Mouse (Mus musculus) intestine, embryonic 16.5 days (tissue): ENCODE measurements around the gene Homer3. TPM values are rescaled to one million over a fixed set of nuclear protein-coding genes. Genes with fewer than 3 reads are reported as not detected.
A peak's percentile ranks its signal among the peaks of the same experiment; 100 is the strongest.

Source experiments
- ATAC-seq: fragments of 200-750 bp; cut with Nextera tagmentation; 2 replicates; pipeline ENCODE4 v1.8.0; 2017; ENCODE audit warnings: moderate TSS enrichment, moderate library complexity
- H3K27ac ChIP-seq: fragments of 300-500 bp; sonication (generic); 2 replicates; pipeline ENCODE4 v1.5.1; 2014; ENCODE audit warnings: mild to moderate bottlenecking, low read length
- H3K27me3 ChIP-seq: fragments of 300-500 bp; sonication (generic); replicated peaks from 2 replicates; pipeline ENCODE4 v1.6.1; 2014; ENCODE audit warnings: low read length, control low read depth, mixed read lengths; ENCODE audit not compliant: control insufficient read depth, insufficient read depth
- H3K36me3 ChIP-seq: fragments of 300-500 bp; sonication (generic); 2 replicates; pipeline ENCODE4 v1.6.1; 2014; ENCODE audit warnings: low read length, control low read depth; ENCODE audit not compliant: control insufficient read depth, insufficient read depth
- H3K4me1 ChIP-seq: fragments of 300-500 bp; sonication (generic); 2 replicates; pipeline ENCODE4 v1.6.1; 2014; ENCODE audit warnings: low read length, control low read depth, mixed read lengths; ENCODE audit not compliant: control insufficient read depth, insufficient read depth
- H3K4me2 ChIP-seq: fragments of 300-500 bp; sonication (generic); 2 replicates; pipeline ENCODE4 v1.6.1; 2014; ENCODE audit warnings: low read depth, low read length, control low read depth
- H3K4me3 ChIP-seq: fragments of 300-500 bp; sonication (generic); 2 replicates; pipeline ENCODE4 v1.5.1; 2014; ENCODE audit warnings: mild to moderate bottlenecking, low read length
- H3K9ac ChIP-seq: fragments of 300-500 bp; sonication (generic); 2 replicates; pipeline ENCODE4 v1.6.1; 2014; ENCODE audit warnings: low read depth, low read length
- H3K9me3 ChIP-seq: fragments of 300-500 bp; sonication (generic); 2 replicates; pipeline ENCODE4 v1.6.1; 2016; ENCODE audit warnings: low read length, control low read depth; ENCODE audit not compliant: control insufficient read depth
- WGBS: fragments of 180-500 bp; shearing (Covaris S2); extraction: QIAGEN DNeasy Blood & Tissue Kit; methylation state at CpG from one replicate; pipeline ENCODE4 v1.1.7; 2014; 5-methylcytosine and 5-hydroxymethylcytosine counted together
- polyA plus RNA-seq: library from polyadenylated mRNA; unstranded; fragments of >200 nt; fragmentation: Nextera tagmentation; extraction: Ambion mirVana; gene quantifications from 2 replicates; pipeline ENCODE4 v1.2.1, GENCODE M21; 2015

Gene Homer3
- polyA plus RNA-seq, 1 experiment from 2014 or later = 26.0 TPM

GRCm38 (mm10) chr8:70279266-70279665, 3.4 kb upstream of the Homer3 start:
- 62% methylated on average over 8 of the region's 8 CpGs for WGBS
- Histone ChIP-seq H3K27ac (no peak overlapping the region), H3K36me3 (no peaks in the 10 kb centered on the region), H3K4me1 (peaks cover 4% of the 10 kb centered on the region; the same call in 1 of the 2 replicates), H3K4me3 (no peak overlapping the region), H3K4me2 (no peak overlapping the region), H3K9me3 (no peaks in the 10 kb centered on the region), H3K9ac (0 out of 2 replicates have a peak overlapping the region, but pooled peaks have one; percentile 5), H3K27me3 (no peaks in the 10 kb centered on the region)
- no peak for ATAC-seq

GRCm38 (mm10) chr8:70281001-70281400, 1.6 kb upstream of the Homer3 start:
- ATAC-seq = peak; percentile 14; the same call in 1 of the 2 replicates
- peaks cover 3% of the 10 kb centered on the region; the same call in 1 of the 2 replicates for H3K36me3 ChIP-seq
- no peaks in the 10 kb centered on the region for H3K9me3 ChIP-seq
- WGBS = 41% methylated on average over 3 of the region's 3 CpGs
- peaks cover 4% of the 10 kb centered on the region; the same call in 1 of the 2 replicates for H3K4me1 ChIP-seq
- H3K27me3 ChIP-seq = no peaks in the 10 kb centered on the region
- no peak overlapping the region for H3K4me2 ChIP-seq
- H3K4me3 ChIP-seq = no peak overlapping the region
- no peak overlapping the region for H3K27ac ChIP-seq
- no peak overlapping the region for H3K9ac ChIP-seq

GRCm38 (mm10) chr8:70283136-70284077, 780 bp downstream of the Homer3 start:
- peak overlapping the region; percentile 89 for H3K4me2 ChIP-seq
- H3K4me1 ChIP-seq = peaks cover 4% of the 10 kb centered on the region; the same call in 1 of the 2 replicates
- H3K9ac ChIP-seq = peak overlapping the region; percentile 98
- H3K4me3 ChIP-seq = peak overlapping the region; percentile 89
- H3K27me3 ChIP-seq = no peaks in the 10 kb centered on the region
- peak overlapping the region; percentile 73 for H3K27ac ChIP-seq
- ATAC-seq = peak; percentile 50
- H3K9me3 ChIP-seq = no peaks in the 10 kb centered on the region
- WGBS = under 1% methylated on average over 55 of the region's 55 CpGs
- H3K36me3 ChIP-seq = peaks cover 20% of the 10 kb centered on the region

GRCm38 (mm10) chr8:70284421-70284820, 1.8 kb downstream of the Homer3 start:
- Histone ChIP-seq H3K9me3 (no peaks in the 10 kb centered on the region), H3K4me2 (no peak overlapping the region), H3K4me1 (peaks cover 4% of the 10 kb centered on the region; the same call in 1 of the 2 replicates), H3K4me3 (no peak overlapping the region), H3K27ac (no peak overlapping the region), H3K27me3 (no peaks in the 10 kb centered on the region), H3K9ac (no peak overlapping the region), H3K36me3 (peaks cover 20% of the 10 kb centered on the region)
- ATAC-seq = no peak
- WGBS = 79% methylated on average over 5 of the region's 5 CpGs

- WGBS = 95% methylated on average over 15 of the region's 15 CpGs
- Histone ChIP-seq H3K4me2 (no peak overlapping the region), H3K4me1 (peaks cover 4% of the 10 kb centered on the region; the same call in 1 of the 2 replicates), H3K27ac (no peak overlapping the region), H3K4me3 (no peak overlapping the region), H3K9me3 (no peaks in the 10 kb centered on the region), H3K27me3 (no peaks in the 10 kb centered on the region), H3K9ac (no peak overlapping the region), H3K36me3 (peaks cover 20% of the 10 kb centered on the region)
- ATAC-seq = no peak
Measured at GRCm38 (mm10) chr8:70285304-70285703, 2.7 kb downstream of the Homer3 start.

- H3K9ac ChIP-seq = no peak overlapping the region
- H3K9me3 ChIP-seq = no peaks in the 10 kb centered on the region
- H3K36me3 ChIP-seq = peaks cover 20% of the 10 kb centered on the region
- H3K27me3 ChIP-seq = no peaks in the 10 kb centered on the region
- no peak overlapping the region for H3K4me2 ChIP-seq
- H3K4me3 ChIP-seq = no peak overlapping the region
- peaks cover 4% of the 10 kb centered on the region; the same call in 1 of the 2 replicates for H3K4me1 ChIP-seq
- WGBS = 88% methylated on average over 8 of the region's 8 CpGs
- H3K27ac ChIP-seq = no peak overlapping the region
- ATAC-seq = no peak
Measured at GRCm38 (mm10) chr8:70286737-70287136, 4.1 kb downstream of the Homer3 start.

- H3K36me3 ChIP-seq = peaks cover 34% of the 10 kb centered on the region
- ATAC-seq = no peak
- 54% methylated on average over 5 of the region's 5 CpGs for WGBS
Measured at GRCm38 (mm10) chr8:70293988-70294405, 11.4 kb downstream of the Homer3 start.

GRCm38 (mm10) chr8:70300881-70301280, 18.3 kb downstream of the Homer3 start:
- H3K27me3 ChIP-seq = no peaks in the 10 kb centered on the region
- no peaks in the 10 kb centered on the region for H3K9me3 ChIP-seq
- no peak overlapping the region for H3K27ac ChIP-seq
- 84% methylated on average over 3 of the region's 3 CpGs for WGBS
- no peak overlapping the region for H3K4me2 ChIP-seq
- no peak overlapping the region for H3K9ac ChIP-seq
- H3K4me1 ChIP-seq = peaks cover 12% of the 10 kb centered on the region
- H3K36me3 ChIP-seq = peaks cover 30% of the 10 kb centered on the region
- ATAC-seq = no peak
- H3K4me3 ChIP-seq = no peak overlapping the region

More at GRCm38 (mm10) chr8:70293988-70294405, 11.4 kb downstream of the Homer3 start:
- Histone ChIP-seq H3K4me2 (no peak overlapping the region), H3K4me3 (no peak overlapping the region), H3K9ac (no peak overlapping the region), H3K27ac (no peak overlapping the region), H3K27me3 (no peaks in the 10 kb centered on the region), H3K4me1 (no peaks in the 10 kb centered on the region), H3K9me3 (no peaks in the 10 kb centered on the region)

- peaks cover 20% of the 10 kb centered on the region for H3K36me3 ChIP-seq
- H3K27ac ChIP-seq = peak within 1 kb of the TSS; percentile 67; the same call in 1 of the 2 replicates
- peaks cover 12% of the 10 kb centered on the region for H3K4me1 ChIP-seq
- H3K4me3 ChIP-seq = peak within 1 kb of the TSS; percentile 78
- ATAC-seq = peak; percentile 92
- H3K27me3 ChIP-seq = no peaks in the 10 kb centered on the region
- H3K9ac ChIP-seq = peak within 1 kb of the TSS; percentile 84
- peak within 1 kb of the TSS; percentile 72 for H3K4me2 ChIP-seq
- under 1% methylated on average over 40 of the region's 40 CpGs for WGBS
- no peaks in the 10 kb centered on the region for H3K9me3 ChIP-seq
Measured at GRCm38 (mm10) chr8:70302358-70302890, 19.8 kb downstream of the Homer3 start, which contains the start of the genes Ddx49 and Cope. Ddx49 (minus strand) TSS chr8:70302489. Cope (plus strand) TSS chr8:70302518.
